Mouse (Mus musculus) right cerebral cortex, postnatal 25 days (tissue): ENCODE results near the gene Rundc1.
"Not testable (repeated sequence)": the region's sequence is repeated elsewhere in the genome, so short reads cannot be mapped to it uniquely, and the experiment has no call there.

ENCODE experiments used
- DNase-seq: peaks from one replicate; pipeline ENCODE4 v3.0.0; 2022

The Rundc1 gene

GRCm38 (mm10) chr11:101446319-101446718 is 21.4 kb downstream of the Rundc1 start:
- no peak for DNase-seq

GRCm38 (mm10) chr11:101446860-101447259 is 22.0 kb downstream of the Rundc1 start:
- DNase-seq, result not testable (repeated sequence)

- no peak for DNase-seq
Observed at GRCm38 (mm10) chr11:101447786-101448185, 22.9 kb downstream of the Rundc1 start.

GRCm38 (mm10) chr11:101448274-101448746 is 23.4 kb downstream of the Rundc1 start, which contains the start of gene Ifi35:
TSS of gene Ifi35 (plus strand) at chr11:101448407.
- no peak for DNase-seq

- no peak for DNase-seq
Observed at GRCm38 (mm10) chr11:101448899-101449298, 24.0 kb downstream of the Rundc1 start.

GRCm38 (mm10) chr11:101449596-101449995 is 24.7 kb downstream of the Rundc1 start:
- DNase-seq, result not testable (repeated sequence)

GRCm38 (mm10) chr11:101450394-101450793 is 25.5 kb downstream of the Rundc1 start:
- DNase-seq, result no peak

GRCm38 (mm10) chr11:101451536-101451935 is 26.7 kb downstream of the Rundc1 start:
- DNase-seq, result no peak

- no peak for DNase-seq
Observed at GRCm38 (mm10) chr11:101452093-101452774, 27.3 kb downstream of the Rundc1 start.

- DNase-seq, result no peak
Observed at GRCm38 (mm10) chr11:101454702-101455101, 29.8 kb downstream of the Rundc1 start.

GRCm38 (mm10) chr11:101455627-101456026 is 30.7 kb downstream of the Rundc1 start:
- DNase-seq, result no peak

GRCm38 (mm10) chr11:101457631-101458030 is 32.7 kb downstream of the Rundc1 start:
- no peak for DNase-seq

- no peak for DNase-seq
Observed at GRCm38 (mm10) chr11:101458217-101458616, 33.3 kb downstream of the Rundc1 start.

GRCm38 (mm10) chr11:101459716-101460115 is 34.8 kb downstream of the Rundc1 start:
- DNase-seq, result no peak

GRCm38 (mm10) chr11:101460321-101460720 is 35.4 kb downstream of the Rundc1 start:
- DNase-seq, result no peak

GRCm38 (mm10) chr11:101462141-101462540 is 37.3 kb downstream of the Rundc1 start:
- no peak for DNase-seq

GRCm38 (mm10) chr11:101462583-101463440 is 37.9 kb downstream of the Rundc1 start:
- DNase-seq, result no peak

- DNase-seq, result no peak
Observed at GRCm38 (mm10) chr11:101464211-101465100, 39.6 kb downstream of the Rundc1 start, which contains the start of gene Rnd2. TSS of gene Rnd2 (plus strand) at chr11:101464999.

GRCm38 (mm10) chr11:101465101-101465868 is 40.4 kb downstream of the Rundc1 start:
- no peak for DNase-seq

- DNase-seq, result peak; percentile 66
Observed at GRCm38 (mm10) chr11:101465869-101466551, 41.1 kb downstream of the Rundc1 start, which contains the start of gene Vat1. TSS of gene Vat1 (minus strand) at chr11:101466230.

GRCm38 (mm10) chr11:101466552-101466950 is 41.7 kb downstream of the Rundc1 start:
- not testable (repeated sequence) for DNase-seq
